Mouse (Mus musculus): Measurements from ENCODE around the gene Supt3.

The Supt3 gene

DNA sequence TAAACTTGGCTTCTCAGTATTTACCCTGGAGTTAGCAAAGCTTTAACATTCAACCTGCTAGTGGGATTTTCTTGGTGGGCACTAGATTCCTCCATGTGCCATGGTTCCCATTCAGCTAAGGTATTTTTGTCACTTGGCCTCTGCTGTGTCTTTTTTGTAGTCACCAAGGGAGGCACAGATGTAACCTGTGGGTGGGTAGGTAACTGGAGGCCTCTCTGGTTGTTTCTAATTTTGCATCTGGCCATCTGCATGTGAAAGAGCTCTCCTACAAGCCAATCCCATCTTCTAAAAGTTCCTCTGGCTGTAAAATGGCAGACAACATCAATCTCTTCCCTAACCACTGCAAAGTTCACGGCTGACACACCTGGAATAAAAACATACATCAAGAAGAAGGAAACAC, 190.2 kb downstream of the Supt3 start:
- DNase-seq (ENCODE audit: low read depth): no peak

DNA sequence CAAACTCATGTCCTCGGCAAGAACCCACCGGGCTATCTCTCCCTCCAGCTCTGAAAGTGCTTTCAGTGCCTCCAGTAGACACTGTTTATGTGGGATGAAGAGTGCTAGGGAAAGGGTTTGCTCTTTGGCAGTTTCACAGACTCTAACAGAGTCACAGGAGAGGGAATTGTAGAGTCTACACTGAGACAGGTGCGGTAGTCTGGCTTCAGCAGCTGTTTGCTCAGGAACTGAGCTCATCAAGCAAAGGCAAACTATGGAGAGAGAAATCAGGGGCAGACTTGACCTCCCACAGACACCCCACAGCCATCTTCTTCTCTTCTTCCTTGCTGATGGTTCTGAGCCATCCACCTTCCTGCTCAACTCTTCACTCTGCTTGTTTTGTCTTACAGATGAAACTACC, 193.3 kb downstream of the Supt3 start:
- no peak for DNase-seq (ENCODE audit: low read depth)

GRCm38 (mm10) chr17:44973489-44973888, 196.5 kb downstream of the Supt3 start:
- peak; percentile 18 for DNase-seq (ENCODE audit: low read depth)

- no peak for DNase-seq (ENCODE audit: low read depth)
Observed at GRCm38 (mm10) chr17:44977690-44978089, 200.7 kb downstream of the Supt3 start.

DNA sequence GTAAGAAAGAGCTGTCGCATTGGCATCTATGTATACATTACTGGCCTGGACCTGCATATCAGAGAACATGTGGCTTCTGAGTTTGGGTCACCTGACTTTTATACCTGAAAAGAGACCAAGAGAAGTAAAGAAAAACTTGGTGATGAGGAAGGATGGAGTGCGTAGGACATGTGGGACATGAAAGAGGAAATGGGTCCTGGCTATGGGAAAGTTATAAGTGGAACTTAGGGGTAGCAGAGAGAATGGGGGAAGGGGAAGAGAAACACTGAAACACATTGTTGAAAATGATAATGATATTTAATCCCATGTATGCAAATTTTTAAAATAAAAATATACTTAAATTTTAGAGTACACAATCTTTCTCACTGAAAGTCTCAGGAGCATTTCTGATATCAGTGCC, 211.0 kb downstream of the Supt3 start:
- no peak for DNase-seq (ENCODE audit: low read depth)

DNA sequence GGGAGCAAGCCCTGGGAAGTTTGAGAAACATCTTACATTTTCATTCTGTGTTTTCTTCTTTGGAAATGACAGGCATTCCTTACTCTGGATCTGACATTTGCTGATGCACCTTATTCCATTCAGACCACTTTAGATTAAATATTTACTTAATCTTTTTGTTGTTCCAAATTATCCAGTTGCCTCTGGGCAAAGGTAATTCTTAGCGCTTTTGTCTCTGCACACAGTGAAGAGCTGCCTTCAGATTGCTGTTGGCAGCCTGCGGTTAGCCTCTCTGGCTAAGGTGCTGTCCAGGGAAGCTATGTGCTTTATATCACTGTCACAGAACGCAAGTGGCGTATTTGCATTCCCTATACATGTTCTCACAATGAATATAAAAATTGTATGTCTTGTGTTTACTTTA, 226.4 kb downstream of the Supt3 start:
- no peak for DNase-seq (ENCODE audit: low read depth)

DNA sequence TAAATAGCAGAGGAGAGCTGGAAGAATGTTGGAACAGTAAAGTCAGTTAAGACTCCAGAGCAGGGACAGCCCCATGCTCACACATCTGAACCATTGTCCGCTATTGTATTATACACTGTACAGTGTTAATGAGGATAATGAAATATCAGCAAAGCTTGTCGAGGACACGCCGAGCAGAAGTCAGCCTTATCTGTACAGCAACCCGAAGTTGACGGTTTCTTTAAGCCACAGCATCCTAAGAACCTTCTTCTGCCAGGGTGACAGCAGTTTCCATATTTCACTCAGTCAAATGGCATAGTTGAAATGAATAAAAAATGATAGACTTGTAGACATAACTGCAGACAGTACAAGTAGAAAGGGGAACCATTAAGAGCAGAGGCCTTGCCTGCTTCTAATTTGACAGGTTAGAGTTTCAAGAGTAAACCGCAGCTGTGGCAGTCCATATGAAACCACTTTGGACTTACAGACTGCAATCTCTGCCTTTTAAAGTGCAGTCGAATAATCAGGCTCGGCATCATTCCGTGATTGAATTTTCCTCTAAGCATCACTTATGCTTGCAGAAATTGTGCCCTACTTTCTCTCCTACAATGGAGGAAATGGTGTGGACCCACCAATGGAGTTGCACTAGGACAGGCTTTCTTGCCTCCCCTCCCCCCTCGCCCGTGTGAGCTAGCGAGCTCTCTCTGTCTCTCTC, 227.7 kb downstream of the Supt3 start:
- no peak for DNase-seq (ENCODE audit: low read depth)

GRCm38 (mm10) chr17:45007461-45007860, 230.5 kb downstream of the Supt3 start:
- DNase-seq (ENCODE audit: low read depth): peak; percentile 93

DNA sequence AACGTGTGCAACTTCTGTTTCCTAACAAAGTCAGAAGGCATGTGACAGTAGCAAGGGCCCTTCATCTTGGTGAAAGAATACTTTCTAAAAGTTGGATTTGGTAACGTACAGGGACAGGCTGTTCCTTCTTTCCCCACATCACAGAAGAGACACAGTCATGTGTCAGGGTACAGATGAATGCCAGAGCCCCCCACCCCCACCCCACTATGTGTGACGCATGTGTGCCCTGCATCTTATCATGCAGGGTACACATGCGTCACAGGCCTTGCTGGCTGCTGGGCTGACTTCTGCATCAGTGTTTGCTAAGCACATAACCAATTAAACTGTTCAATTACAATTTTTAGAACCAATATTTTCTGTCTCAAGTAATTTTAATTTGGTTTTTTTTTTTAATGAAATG, 231.7 kb downstream of the Supt3 start:
- DNase-seq (ENCODE audit: low read depth): no peak

- no peak for DNase-seq (ENCODE audit: low read depth)
Observed at GRCm38 (mm10) chr17:45010409-45010808, 233.5 kb downstream of the Supt3 start.

DNA sequence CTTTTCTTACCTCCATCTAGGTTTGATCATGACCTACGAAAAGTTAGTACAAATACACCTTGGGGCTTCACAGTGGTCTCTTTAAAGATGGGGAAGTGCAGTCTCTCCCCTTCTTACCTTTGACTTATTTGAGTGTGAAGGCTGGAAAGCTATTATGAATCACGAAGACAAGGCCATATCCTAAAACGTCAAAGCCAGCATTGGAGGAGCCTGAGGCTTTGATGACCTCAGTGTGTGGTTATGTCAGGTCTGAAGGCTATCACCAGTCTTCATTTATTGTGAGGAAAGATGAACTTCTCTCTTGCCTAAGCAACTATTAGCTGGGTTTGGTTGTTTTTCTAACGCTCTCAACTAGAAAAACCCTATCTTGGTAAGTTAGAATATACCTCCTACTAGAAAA, 239.8 kb downstream of the Supt3 start:
- no peak for DNase-seq (ENCODE audit: low read depth)

GRCm38 (mm10) chr17:45020155-45020930, 243.4 kb downstream of the Supt3 start:
- no peak for DNase-seq (ENCODE audit: low read depth)

- DNase-seq (ENCODE audit: low read depth): no peak
Observed at GRCm38 (mm10) chr17:45028441-45028840, 251.5 kb downstream of the Supt3 start.

- peak; percentile 14 for DNase-seq (ENCODE audit: low read depth)
Observed at GRCm38 (mm10) chr17:45029106-45029505, 252.2 kb downstream of the Supt3 start.

GRCm38 (mm10) chr17:45032209-45032608, 255.3 kb downstream of the Supt3 start:
- peak; percentile 66 for DNase-seq (ENCODE audit: low read depth)

- DNase-seq (ENCODE audit: low read depth): peak; percentile 72
Observed at GRCm38 (mm10) chr17:45033617-45034016, 256.7 kb downstream of the Supt3 start.

GRCm38 (mm10) chr17:45041084-45041483, 264.1 kb downstream of the Supt3 start:
- peak; percentile 46 for DNase-seq (ENCODE audit: low read depth)

DNA sequence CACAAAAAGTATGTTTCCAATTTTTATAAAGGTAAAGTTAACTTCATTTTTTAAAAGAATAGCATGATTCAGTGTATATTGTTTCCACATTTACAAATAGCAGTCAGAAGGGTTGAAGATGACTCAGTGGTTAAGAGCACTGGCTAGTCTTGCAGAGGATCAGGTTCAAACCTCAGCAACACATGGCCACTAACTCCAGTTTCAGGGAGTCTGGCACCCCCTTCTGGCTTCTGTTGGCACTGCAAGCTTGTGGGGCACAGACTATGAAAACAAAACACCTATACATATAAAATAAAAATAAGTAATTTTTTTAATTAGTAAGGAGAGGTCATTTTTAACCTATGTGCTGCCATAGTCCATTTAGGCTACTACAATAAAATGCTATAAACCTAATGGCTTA, 268.9 kb downstream of the Supt3 start:
- DNase-seq (ENCODE audit: low read depth): peak; percentile 75

GRCm38 (mm10) chr17:45046583-45046982, 269.6 kb downstream of the Supt3 start:
- no peak for DNase-seq (ENCODE audit: low read depth)

GRCm38 (mm10) chr17:45047236-45047635, 270.3 kb downstream of the Supt3 start:
- no peak for DNase-seq (ENCODE audit: low read depth)

DNA sequence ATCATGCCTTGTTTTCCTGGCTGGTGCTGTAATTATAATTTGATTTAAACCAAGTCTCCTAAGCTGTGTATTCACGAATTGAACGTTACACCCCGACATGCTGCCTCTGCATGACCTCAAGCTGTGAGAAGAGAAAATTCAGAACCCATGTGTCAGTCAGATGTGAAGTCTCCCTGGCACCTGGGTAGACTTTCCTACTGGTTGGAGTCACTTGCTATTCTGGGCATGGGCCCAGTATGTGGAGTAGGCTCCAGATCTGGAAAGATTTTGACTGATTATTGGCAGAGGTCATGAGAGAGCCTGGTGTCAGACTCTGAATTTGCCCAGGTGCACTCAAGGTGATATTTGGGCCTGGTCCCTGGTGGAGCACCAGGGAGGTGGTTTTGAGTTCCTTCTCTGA, 275.0 kb downstream of the Supt3 start:
- no peak for DNase-seq (ENCODE audit: low read depth)

GRCm38 (mm10) chr17:45053371-45053770, 276.4 kb downstream of the Supt3 start:
- no peak for DNase-seq (ENCODE audit: low read depth)

DNA sequence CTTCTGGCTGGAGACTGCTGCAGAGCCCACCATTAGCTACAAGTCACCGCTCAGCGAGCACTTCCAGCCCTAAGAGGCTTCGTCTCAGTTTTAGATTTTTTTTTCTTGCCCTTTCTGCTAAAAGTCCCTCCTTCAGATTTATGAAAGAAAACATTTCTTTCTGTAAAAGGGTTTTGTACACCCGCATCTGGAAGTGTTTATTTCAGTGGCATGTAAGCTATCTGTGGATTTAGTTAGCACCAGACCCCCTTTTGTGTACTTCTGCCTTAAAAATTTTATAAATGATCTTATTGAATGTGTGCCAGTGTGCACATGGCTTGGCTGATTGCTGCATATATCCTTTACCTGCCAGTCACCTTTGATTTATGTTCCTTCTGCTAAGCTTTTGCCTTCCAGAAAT, 277.6 kb downstream of the Supt3 start:
- DNase-seq (ENCODE audit: low read depth): no peak

- DNase-seq (ENCODE audit: low read depth): no peak
Observed at GRCm38 (mm10) chr17:45056894-45057293, 279.9 kb downstream of the Supt3 start.
